8 mouse cellular contexts compared by ENCODE assay signal in the genomic region with DNA sequence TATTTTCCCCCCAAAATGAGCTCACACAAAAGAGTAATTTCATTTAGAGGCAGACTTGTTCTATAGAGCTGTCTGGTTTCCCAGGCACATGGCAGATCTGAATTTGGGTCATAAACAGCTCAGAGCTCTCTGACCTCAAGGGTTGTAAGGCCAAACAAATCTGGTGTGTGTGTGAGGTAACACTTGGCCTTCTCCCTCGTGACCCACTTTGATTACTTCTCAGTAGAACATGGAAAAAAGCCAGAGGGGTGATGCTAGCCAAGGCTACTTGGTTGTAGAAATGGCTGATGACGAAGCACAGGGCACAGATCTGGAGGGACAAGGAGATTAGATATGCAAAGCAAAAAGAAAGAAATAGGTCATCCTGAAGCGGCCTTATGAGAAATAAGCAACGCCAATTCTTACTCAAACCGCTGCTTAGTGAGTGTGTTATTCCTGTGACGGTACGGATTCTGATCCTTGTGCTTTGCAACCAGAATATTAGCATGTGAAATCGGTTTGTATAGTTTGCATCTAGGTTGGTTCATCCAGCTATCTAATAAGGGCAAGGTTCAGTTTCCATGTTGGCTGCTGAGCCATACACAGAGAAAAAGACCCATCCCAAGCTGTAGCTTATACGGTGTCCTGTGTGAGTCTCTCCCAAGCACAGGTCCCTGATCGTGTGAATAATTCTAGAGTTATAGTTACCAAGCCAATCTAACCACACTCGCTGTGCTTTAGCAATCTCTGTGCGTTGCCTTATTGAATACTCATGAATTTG. TPM values are rescaled to one million over a fixed set of nuclear protein-coding genes. Genes with fewer than 3 reads are reported as not detected.
DNase-seq lines count a peak whose midpoint lies in the region.

No protein-coding gene starts in this region.

- DNase-seq in embryo, embryonic 10.5 days (ENCODE audit: low spot score) = peak; percentile 8
- no peak for DNase-seq in embryo, embryonic 11 days
- peak; percentile 34 for DNase-seq in retina, postnatal 1 day
- no peak for DNase-seq in retina, embryonic 14.5 days (ENCODE audit: low spot score)
- DNase-seq in heart, postnatal 10 days = peak; percentile 56 to 60
- no peak for DNase-seq in spleen, adult 12 weeks (ENCODE audit: low spot score)
- no peak for DNase-seq in frontal cortex, postnatal 25 days (ENCODE audit: low spot score in 2 of 2)
- DNase-seq in thymus, postnatal 4 days = no peak

- intact Hi-C loops in heart, postnatal 10 days (cut with DNase I) = no loop called here

RNA-seq across cellular contexts. Expression of gene Ccng2, which starts 15.9 kb away (rescaled TPM):
- 10 to 100 TPM; 19.7 to 21.2 TPM for total RNA-seq in heart, postnatal 10 days (2021)

RNA-seq across cellular contexts. Expression of gene 2010109A12Rik, which starts 44.9 kb away (rescaled TPM):
- total RNA-seq in heart, postnatal 10 days (2021) = under 1 TPM in 1 of 2 experiments, not detected in 1; 0.57 TPM

RNA-seq across cellular contexts. Expression of gene Ccni, which starts 44.9 kb away (rescaled TPM):
- total RNA-seq in heart, postnatal 10 days (2021) = 100 to 1,000 TPM; 252 to 270 TPM

Comparison
In these comparisons a context has a peak if more than half of its experiments do, and no peak if none do; other contexts are left out.
1. DNase-seq: peak in embryo, embryonic 10.5 days (single experiment), retina, postnatal 1 day (single experiment) and heart, postnatal 10 days (2 of 2); none in embryo, embryonic 11 days (single experiment), retina, embryonic 14.5 days (single experiment), spleen, adult 12 weeks (single experiment), frontal cortex, postnatal 25 days (0 of 2) and thymus, postnatal 4 days (single experiment).